Mouse (Mus musculus) small intestine, adult 2 months (tissue): ENCODE results near the gene Gm17482.

Experiments used
- CTCF ChIP-seq: fragments of 200-500 bp; IDR thresholded peaks from 2 replicates; pipeline ENCODE4 v1.5.1; 2012; ENCODE audit warnings: low read depth, mild to moderate bottlenecking, control low read depth, inconsistent platforms, low read length, moderate library complexity, mixed read lengths; ENCODE audit not compliant: insufficient replicate concordance, insufficient read length; ENCODE audit errors: extremely low read depth
- POLR2A ChIP-seq: fragments of 200-500 bp; IDR thresholded peaks from 2 replicates; pipeline ENCODE4 v1.6.1; 2012; ENCODE audit warnings: low read depth, mild to moderate bottlenecking, control low read depth, inconsistent platforms, low read length, moderate library complexity

- TF ChIP-seq POLR2A (no peak), CTCF (no peak)
Observed at GRCm38 (mm10) chr6:115307134-115307533, 80.0 kb downstream of the Gm17482 start.
